Mouse (Mus musculus) left cerebral cortex, postnatal 14 days (tissue): ENCODE data around the gene Utp4. TPM values are rescaled to one million over a fixed set of nuclear protein-coding genes. Genes with fewer than 3 reads are reported as not detected.
A peak's percentile ranks its signal among the peaks of the same experiment; 100 is the strongest.
"Not testable (repeated sequence)": the region's sequence is repeated elsewhere in the genome, so short reads cannot be mapped to it uniquely, and the experiment has no call there.

Experiments used
- DNase-seq, 2 experiments: peaks; one replicate each; pipeline ENCODE4 v3.0.0; 2021 to 2022; ENCODE audit warnings: low spot score in 2 of 2, mixed read lengths in 1 of 2
- intact Hi-C: fragments of 180-260 bp; cut with DNase I; formaldehyde crosslinking; loops from one replicate; pipeline ENCODE4 v1.15.1; 2025
- total RNA-seq, 2 experiments: library from RNA; stranded (reverse); gene quantifications; 2 replicates each; pipeline ENCODE4 v1.2.3; 2021

Utp4 gene
- total RNA-seq, 2 experiments from 2014 or later, result 29.5 to 31.4 TPM

DNA sequence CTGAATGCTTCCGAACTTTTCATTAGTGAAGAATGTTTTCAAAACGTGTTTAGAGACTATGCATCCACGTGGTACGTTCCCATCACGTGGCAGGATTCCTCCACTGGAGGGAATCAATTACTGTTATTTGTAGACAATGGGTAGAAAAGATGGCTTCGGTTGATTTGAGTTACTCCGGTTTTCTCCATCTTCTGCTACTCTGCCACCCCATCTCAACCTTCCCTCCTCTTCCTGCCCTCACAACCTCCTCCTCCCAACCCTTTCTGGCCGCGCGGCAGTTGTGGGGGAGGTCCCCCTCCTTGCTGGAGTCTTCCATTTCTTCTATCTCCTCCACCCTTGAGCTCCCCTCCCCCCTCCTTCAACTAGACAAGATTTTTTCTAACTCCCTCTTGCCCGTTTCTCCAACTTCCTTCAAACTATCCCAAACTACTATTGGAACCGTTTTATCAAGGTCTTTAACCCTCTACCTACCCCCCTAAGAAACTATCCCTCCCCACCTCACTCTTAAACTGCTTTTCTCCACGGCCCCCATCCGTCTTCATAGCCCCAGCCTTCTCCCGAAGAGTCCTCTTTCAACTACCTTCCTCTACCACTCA, 1.1 kb upstream of the Utp4 start:
- intact Hi-C loops, result loop anchor here (2.0 kb wide), 1 partner anchor 174 kb away; no protein-coding TSS in a partner anchor
- DNase-seq, result no peak

DNA sequence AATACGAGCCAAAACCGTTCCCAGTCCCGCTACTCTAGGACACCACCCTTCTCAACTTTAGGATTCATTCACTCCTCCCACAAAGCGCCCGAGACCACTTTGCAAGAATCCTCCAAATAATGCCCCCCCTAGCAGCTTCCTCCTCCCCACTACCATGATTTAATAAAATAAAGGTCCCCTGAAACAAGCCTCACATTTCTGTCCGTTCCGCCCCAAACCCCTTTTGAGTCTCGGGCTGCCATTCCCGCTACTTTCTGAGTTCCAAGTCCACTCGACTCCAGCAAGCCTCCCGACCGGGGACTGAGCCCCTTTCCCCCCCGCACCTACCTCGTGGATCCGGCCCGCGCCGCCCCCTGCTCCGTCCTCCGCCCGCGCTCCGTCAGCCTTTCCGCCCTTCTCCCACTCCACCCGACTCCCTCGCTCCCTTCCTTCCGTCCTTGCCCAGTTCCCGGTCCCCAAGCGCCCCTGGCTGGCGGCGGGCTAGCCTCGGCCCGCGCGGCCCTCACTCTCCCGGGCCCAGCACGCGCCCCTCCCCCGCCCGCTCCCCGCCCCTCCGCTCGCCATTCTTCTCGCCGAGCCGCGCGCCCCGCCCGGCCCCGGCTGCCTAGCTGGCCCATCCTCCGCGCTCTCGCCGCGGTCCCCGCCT, 507 bp upstream of the Utp4 start:
- intact Hi-C loops, result loop anchor here (2.0 kb wide), 1 partner anchor 174 kb away; no protein-coding TSS in a partner anchor
- peak in 1 of 2 experiments; percentile 16 for DNase-seq

DNA sequence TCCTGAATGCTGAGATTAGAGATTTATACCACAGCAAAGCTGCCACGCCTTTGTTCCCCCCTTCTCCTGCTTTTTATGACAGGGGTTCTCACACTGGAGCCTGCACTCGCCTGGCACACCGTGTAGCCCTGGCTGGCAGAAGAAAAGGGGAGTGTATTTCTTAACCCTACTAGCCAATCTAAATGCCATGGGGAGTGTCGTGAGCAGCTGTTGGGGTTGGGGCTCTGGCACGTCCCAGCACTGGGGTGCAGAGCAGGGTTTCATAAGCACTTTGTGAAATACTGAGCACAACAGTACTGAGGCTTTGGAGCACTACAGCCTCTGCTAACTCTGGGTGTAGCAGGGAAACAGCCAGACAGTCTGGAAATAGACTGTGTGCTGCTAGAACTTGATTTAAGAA, 6.0 kb downstream of the Utp4 start:
- no peak for DNase-seq
- intact Hi-C loops, result no loop called here

DNA sequence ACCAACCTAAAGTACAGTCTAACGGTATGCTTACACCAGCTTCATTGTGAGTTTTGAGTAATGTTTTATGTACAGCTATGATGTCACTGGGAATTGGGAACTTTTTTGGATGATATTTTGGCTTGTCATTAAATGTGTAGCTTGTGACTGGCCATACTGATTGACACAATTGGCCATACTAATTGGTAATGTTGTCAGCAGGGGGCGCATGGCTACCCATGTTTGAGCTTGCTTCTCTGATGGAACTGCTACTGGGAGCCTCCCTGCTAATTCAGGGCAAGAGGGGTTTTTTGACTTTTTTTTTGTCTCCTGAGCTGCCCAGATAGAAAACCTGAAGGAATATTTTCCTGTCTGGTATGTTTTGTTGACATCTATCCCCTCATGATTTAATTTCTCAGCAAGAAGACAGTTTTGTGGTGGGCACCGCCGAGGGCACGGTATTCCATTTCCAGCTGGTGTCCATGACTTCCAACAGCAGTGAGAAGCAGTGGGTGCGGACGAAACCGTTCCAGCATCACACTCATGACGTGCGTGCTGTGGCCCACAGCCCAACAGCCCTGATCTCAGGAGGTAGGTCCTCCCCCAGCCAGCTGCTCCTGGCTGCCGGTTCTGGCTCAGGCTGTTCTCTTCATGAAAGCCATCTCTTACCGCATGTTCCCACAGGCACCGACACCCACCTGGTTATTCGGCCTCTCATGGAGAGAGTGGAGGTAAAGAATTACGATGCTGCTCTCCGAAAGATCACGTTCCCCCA, 12.5 kb downstream of the Utp4 start:
- intact Hi-C loops, result no loop called here
- peak; percentile 62 to 67 for DNase-seq

DNA sequence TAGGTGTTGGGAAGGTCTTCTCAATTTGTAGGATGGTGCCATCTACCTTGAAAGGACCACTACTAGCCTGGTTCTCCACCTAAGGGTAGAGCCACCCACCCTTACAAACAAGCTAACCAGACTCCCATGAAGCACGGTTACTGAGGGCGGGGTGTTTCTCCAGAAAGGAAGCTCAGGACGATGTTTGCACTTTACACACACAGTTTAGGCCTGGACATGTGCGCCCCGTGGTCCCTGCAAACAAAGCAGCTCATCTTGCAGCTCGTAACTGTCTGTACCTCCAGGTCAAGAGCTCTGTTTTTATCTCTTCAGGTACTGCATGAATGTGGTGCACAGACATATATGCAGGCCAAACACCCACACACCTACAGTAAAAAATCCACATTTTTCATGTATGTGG, 13.2 kb downstream of the Utp4 start:
- intact Hi-C loops, result no loop called here
- DNase-seq, result no peak

DNA sequence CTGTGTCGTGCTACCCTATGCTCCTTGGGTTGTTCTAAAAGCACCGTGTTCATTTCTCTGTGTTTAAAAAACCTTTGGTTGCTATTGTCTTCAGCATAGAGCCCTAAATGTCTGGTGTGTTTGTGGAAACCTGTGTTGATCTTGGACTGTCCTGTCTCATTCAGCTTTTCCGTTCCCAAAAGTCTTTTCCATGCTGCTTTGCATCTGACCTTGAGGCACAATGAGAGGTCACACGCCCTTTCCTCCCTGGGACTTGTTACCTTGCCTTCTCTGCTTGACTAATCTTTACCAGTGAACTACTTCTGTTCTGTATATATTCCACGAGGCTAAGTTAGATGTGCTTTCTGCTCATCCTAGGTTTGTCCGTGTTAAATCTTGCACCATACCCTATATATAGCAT, 14.0 kb downstream of the Utp4 start:
- intact Hi-C loops, result no loop called here
- DNase-seq, result no peak

DNA sequence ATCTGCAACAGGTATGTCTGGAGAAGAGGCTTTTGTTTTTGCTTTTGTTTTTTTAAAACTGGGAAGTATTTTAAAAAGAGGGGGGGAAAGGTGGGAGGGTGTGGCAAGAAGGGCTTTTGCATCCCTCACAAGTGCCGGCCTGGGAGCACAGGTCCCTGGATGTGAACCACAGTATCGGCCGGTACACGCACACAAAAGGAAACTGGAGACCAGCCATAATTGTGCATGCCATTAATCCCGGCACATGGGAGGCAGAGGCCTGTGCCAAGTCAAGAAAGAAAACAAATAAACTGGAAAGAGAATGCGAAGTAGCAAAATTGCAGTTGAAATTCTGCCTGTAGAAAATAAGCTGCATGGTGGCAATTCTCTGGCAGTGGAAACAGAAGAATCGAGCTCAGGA, 14.9 kb downstream of the Utp4 start:
- intact Hi-C loops, result no loop called here

DNA sequence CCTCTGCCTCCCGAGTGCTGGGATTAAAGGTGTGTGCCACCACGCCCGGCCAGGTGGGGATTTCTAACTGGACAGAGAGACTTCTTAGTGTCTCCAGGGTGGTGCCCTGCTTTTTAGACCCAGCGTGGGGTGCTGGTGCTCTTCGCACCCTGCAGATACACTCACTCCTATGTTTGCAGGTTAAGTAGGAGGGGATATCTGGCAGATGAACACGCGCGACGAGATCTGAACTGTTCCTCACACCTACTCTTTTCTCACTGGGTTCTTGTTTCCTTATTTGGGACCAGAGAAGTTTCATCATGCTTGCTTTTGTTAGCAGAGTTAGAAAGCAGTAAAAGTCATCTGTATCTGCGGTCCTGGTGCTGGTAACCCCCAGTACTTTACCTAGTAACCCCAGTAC, 20.2 kb downstream of the Utp4 start:
- DNase-seq, result no peak
- intact Hi-C loops, result no loop called here

More for the DNA sequence above, 14.9 kb downstream of the Utp4 start:
- DNase-seq, result no peak

DNA sequence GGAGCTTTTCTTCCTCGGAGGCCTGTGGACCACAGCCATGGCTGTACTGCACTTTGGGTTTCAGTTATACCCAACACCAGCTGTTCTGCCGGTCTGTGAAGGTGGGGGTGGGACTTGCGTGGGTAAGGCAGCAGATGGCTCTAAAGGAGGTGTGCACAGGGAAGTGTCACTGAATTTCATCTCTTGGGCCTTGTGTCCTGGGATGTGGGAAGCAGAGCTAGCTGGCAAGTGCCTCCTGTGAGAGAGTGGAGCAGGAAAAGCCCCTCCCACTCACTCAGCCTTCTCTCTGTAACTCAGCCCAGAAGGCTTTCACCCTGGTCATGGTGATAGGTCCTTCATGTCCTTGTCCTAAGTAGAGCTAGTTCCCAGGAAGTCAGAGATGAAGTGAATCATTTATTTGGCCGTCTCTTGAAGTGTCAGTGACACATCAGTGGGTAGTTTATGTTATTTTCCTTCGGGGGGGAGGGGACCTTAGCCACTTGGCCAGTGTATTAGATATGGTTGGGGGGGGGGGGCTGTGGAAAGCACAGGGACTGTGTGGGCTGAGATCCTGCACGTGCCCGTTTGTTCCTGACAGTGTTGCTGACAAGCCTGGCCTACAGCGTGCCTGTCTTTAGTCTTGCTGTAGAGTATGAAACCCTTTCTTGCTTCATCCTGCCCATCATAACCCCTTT, 26.4 kb downstream of the Utp4 start:
- intact Hi-C loops, result no loop called here
- DNase-seq, result peak; percentile 59 to 66

DNA sequence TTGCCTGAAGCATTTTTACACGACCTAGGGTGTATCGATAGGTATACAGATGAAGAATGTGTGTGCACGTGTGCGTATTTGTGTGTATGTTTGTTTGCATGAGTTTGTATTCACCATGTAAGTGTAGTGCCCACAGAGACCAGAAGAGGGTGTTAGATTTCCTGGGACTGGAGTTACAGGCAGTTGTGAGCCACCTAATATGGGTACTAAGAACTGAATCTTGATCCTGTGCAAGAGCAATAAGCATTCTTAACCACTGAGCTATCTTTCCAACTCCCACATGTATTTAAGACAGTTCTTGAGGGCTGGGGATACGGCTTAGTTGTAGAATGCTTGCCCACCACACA, 26.9 kb downstream of the Utp4 start:
- no peak for DNase-seq
- intact Hi-C loops, result no loop called here

DNA sequence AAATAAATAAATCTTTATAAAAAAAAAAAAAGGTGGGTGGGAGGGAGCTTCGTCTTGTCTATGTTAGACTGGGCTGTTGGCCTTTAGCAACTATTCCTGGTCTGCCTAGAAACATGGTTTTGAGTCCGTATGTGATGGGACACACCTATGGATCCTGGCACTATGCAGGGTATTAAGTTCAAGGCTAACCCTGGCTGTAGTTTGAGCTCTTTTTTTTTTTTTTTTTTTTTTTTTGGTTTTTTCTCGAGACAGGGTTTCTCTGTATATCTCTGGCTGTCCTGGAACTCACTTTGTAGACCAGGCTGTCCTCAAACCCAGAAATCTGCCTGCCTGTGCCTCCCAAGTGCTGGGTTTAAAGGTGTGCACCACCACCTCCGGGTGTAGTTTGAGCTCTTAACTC, 30.6 kb downstream of the Utp4 start:
- intact Hi-C loops, result no loop called here
- no peak for DNase-seq

DNA sequence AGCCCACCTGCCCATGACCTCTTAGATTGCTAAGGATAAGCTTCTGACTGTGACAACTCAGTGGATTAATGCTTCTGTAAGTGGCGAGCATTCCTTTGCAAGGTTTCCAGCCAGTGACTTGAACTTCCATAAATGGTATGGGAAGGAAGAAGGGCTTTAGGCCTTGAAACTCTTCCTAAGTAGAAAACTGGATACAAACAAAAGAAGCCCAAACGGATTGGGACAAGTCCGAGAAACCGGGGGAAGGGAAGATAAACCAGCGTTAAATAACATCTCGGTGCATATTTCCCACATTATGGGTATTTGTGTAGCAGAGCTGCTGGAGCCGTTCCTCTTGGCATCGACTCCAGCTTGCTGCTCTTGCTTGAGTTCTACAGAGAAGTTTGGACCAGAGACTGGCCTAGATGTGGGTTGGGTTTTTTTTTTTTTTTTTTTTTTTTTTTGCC, 31.5 kb downstream of the Utp4 start:
- intact Hi-C loops, result no loop called here
- DNase-seq, result no peak

DNA sequence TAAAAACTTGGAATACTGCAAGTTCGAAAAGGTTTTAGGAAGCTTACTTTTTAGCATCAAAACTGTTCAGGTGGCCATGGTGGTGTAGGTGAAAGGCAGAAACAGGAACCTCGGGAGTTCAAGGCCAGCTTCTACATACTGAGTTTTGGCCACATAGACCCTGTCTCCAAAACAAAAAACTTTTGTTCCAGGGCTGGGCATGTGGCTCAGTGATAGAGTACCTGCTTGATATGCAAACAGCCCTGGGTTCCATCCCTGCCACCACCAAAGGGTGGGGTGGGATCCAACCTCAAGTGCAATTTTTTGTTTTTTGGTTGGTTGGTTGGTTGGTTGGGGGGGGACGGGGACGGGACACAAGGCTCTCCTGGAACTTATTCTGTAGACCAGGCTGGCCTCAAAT, 32.0 kb downstream of the Utp4 start:
- no peak for DNase-seq
- intact Hi-C loops, result no loop called here

DNA sequence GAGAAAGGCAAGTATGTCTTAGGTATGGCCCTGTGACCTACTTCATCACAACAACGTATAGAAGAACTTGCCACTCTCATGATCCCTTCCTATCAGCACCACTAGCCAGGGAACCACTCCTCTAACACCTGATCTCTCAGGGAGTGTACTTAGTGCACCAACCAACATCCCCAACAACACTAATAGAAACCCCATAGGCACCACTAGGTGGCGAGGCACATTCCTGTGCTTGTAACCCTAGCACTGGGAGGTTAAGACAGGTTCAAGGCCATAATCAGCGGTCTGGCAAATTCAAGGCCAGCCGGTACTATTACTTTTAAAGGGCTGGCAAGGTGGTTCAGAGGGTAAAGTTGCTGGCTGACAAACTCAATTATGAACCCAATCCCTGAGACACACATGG, 33.8 kb downstream of the Utp4 start:
- no peak for DNase-seq
- intact Hi-C loops, result no loop called here

DNA sequence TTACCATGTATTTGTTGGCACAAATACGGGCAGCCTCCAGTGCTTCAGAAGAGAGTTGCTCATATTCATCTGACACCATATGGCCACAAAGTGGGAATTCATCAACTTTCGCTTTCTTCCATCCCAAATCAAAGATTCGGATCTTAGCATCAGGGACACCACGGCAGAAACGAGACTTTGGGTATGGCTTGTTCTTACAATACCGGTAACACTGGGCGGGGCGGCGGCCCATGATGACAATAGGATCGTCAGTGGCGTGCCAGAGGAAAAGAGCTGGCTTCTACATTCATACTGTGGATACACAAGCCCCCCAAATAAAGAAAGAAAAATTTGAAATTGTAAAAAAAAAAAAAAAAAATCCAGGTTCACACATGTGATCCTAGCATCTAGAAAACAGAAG, 34.7 kb downstream of the Utp4 start:
- intact Hi-C loops, DNase-seq: not testable (repeated sequence)

DNA sequence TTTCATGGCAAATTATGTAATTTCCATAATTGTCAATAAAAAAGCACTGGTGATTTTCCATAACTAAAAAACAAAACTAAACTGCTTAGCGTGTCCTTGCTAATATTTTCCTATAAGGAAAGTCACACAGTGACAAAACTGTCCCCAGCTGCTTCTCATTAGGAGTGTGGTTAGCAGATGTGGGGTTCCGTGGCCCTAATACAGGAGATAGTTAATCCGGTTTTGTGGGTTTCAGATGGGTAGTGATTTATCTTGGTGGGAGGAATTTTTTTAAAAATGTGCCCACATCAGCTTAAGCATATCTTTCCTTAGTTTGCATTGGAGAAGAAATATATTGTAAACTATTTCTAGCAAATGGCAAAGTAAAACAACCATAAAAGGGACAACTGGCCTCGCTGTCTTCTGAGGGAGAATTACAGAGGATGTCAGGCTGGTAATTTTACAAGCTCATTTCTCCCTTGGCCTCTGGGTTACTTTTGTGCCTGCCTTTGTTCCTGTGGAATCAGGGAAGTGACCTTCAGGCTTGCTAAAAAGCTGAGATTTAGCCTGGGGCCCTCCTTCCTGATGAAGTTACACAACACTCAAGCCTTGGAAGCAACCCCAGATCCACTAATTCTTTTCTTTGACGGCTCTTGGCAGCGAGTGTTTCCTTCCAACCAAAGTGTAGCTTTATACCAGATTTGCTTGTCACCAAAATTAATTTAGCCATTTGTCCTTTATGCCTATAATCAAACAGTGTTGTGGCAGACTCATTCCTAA, 35.9 kb downstream of the Utp4 start:
- intact Hi-C loops, result no loop called here

DNA sequence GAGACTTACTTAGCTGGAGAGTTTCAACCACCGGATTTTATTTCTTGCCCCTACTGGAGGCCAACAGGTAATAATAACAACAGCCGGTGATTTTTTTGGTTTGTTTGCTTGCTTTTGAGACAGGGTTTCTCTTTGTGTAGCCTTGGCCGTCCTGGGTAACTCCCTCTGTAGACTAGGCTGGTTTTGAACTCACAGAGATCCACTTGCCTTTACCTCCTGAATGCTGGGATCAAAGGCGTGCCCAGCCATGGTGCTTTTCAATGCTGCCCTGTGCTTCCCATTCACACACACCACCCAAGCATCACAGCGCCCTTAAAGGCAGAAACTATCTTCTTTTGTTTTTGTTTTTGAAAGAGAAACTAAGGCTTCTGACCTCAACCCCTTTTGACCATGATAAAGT, 36.5 kb downstream of the Utp4 start:
- intact Hi-C loops, result no loop called here
- DNase-seq, result no peak

More for the DNA sequence above, 35.9 kb downstream of the Utp4 start:
- DNase-seq, result no peak

DNA sequence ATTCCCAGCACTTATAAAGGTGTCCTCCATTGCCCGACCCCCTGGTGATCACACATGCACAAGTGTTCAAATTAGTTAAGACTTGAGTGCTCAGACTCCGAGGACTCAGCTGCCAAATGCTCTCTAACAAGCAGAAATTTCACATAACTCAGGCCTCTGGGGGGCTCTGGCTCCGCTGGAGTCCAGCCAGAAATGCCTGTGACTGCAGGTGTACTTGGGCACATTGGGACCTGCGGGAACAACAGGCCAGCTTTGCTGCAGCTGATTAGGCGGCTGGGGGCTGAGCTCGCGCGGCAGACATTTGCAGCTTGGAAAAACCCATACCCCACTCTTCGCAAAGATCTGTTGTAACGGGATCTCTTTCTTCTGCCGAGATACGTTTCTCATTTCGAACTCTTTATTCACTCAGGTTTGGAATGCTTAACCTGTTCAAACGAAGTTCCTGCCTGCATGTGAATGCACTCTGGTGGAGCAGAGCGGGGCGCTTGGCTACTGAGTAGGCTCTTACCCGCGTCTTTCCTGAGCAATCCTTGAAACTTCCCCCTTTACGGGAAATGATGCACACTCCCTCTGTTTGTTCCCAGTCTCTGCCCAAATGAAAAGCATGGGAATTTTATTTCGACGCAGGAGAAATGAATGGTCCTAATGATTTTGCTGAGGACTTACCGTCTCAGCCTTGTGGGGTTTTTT, 39.1 kb downstream of the Utp4 start:
- intact Hi-C loops, result no loop called here
- DNase-seq, result no peak

DNA sequence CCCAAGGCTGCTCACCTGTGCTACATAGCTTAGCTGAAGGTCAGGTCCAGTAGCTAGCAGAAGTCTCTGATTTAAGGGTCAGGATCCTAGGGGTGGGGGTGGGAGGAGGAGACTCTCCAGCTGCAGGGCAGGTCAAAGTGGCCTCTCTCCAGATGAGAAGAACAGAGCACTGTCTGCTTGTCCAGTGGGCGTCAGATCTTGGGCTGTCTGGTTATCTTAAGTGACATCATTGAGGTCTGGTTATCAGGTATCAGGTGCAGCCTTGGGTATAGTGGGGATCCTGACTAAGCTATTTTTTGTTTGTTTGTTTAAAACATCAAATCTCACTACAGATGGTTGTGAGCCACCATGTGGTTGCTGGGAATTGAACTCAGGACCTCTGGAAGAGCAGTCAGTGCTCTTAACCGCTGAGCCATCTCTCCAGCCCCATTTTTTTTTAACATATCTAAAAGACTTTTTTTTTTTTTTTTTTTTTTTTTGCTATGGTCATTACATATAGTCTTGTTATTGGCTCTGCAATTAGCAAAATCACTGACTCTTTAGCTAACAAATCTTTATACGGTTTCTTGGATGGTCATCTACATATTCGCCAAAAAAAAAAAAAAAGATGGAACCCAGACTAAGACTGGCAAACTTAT, 40.2 kb downstream of the Utp4 start:
- intact Hi-C loops, result no loop called here
- no peak for DNase-seq
